Mouse (Mus musculus) heart, postnatal 0 days (tissue): ENCODE data around the gene Def6.

Source experiments
- CTCF ChIP-seq: IDR thresholded peaks from 2 replicates; pipeline ENCODE4 v1.5.1; 2016; ENCODE audit warnings: antibody characterized with exemption, control low read depth, low read depth
- EP300 ChIP-seq: IDR thresholded peaks from 2 replicates; pipeline ENCODE4 v1.6.1; 2016; ENCODE audit warnings: antibody characterized with exemption, low read depth

DNA sequence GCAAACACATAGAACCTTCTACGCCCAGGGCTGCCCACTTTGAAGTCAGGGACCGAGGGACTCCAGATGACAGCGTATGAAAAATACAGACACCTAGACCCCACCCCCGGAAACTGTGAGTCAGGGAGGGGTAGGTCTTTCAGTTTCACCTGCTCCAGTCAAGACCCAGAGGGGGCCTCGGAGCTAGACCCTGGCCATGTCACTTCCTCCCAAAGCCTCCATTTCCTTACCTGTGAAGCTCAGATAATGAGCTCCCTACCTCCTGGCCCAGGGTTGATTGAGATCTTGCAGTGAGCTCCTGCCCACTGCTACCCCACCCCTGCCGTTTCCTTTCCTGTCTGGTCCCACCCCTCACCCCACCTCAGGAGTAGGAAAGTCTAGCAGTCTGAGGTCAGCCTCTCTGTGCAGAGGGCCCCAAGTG lies 4.4 kb downstream of the Def6 start:
- no peak for TF ChIP-seq CTCF
- no peak for TF ChIP-seq EP300
